Mouse (Mus musculus): ENCODE measurements around the gene Tmem240.
"Not testable (repeated sequence)": the region's sequence is repeated elsewhere in the genome, so short reads cannot be mapped to it uniquely, and the experiment has no call there.

Tmem240 gene

GRCm38 (mm10) chr4:155734951-155735702 is 527 bp downstream of the Tmem240 start:
- DNase-seq (ENCODE audit: low read depth, low spot score), result no peak

- no peak for DNase-seq (ENCODE audit: low read depth, low spot score)
These were observed 1.2 kb downstream of the Tmem240 start for GRCm38 (mm10) chr4:155735788-155736187.

- no peak for DNase-seq (ENCODE audit: low read depth, low spot score)
These were observed 1.8 kb downstream of the Tmem240 start for GRCm38 (mm10) chr4:155736421-155736820.

GRCm38 (mm10) chr4:155738262-155738661 is 3.7 kb downstream of the Tmem240 start:
- DNase-seq (ENCODE audit: low read depth, low spot score), result peak; percentile 76

- no peak for DNase-seq (ENCODE audit: low read depth, low spot score)
These were observed 4.6 kb downstream of the Tmem240 start for GRCm38 (mm10) chr4:155739152-155739551.

GRCm38 (mm10) chr4:155739741-155740636 is 5.4 kb downstream of the Tmem240 start:
- DNase-seq (ENCODE audit: low read depth, low spot score), result no peak

GRCm38 (mm10) chr4:155740681-155741080 is 6.1 kb downstream of the Tmem240 start:
- DNase-seq (ENCODE audit: low read depth, low spot score), result not testable (repeated sequence)

GRCm38 (mm10) chr4:155742684-155743083 is 8.1 kb downstream of the Tmem240 start:
- no peak for DNase-seq (ENCODE audit: low read depth, low spot score)

GRCm38 (mm10) chr4:155744474-155744873 is 9.9 kb downstream of the Tmem240 start:
- no peak for DNase-seq (ENCODE audit: low read depth, low spot score)

GRCm38 (mm10) chr4:155745136-155745535 is 10.5 kb downstream of the Tmem240 start:
- DNase-seq (ENCODE audit: low read depth, low spot score), result no peak

- DNase-seq (ENCODE audit: low read depth, low spot score), result peak; percentile 50
These were observed 11.5 kb downstream of the Tmem240 start for GRCm38 (mm10) chr4:155746036-155746548.

- DNase-seq (ENCODE audit: low read depth, low spot score), result no peak
These were observed 12.2 kb downstream of the Tmem240 start for GRCm38 (mm10) chr4:155746575-155747490.

GRCm38 (mm10) chr4:155757011-155757410 is 22.4 kb downstream of the Tmem240 start:
- no peak for DNase-seq (ENCODE audit: low read depth, low spot score)

GRCm38 (mm10) chr4:155759862-155760612 is 25.4 kb downstream of the Tmem240 start:
- no peak for DNase-seq (ENCODE audit: low read depth, low spot score)

GRCm38 (mm10) chr4:155760613-155761355 is 26.2 kb downstream of the Tmem240 start, which contains the start of gene Atad3a:
Gene Atad3a, minus strand, starts transcription at chr4:155761093.
- DNase-seq (ENCODE audit: low read depth, low spot score), result peak; percentile 96

GRCm38 (mm10) chr4:155761356-155762099 is 26.9 kb downstream of the Tmem240 start:
- no peak for DNase-seq (ENCODE audit: low read depth, low spot score)

GRCm38 (mm10) chr4:155762357-155762756 is 27.8 kb downstream of the Tmem240 start:
- DNase-seq (ENCODE audit: low read depth, low spot score), result no peak

GRCm38 (mm10) chr4:155769496-155769879 is 34.9 kb downstream of the Tmem240 start:
- DNase-seq (ENCODE audit: low read depth, low spot score), result no peak

GRCm38 (mm10) chr4:155769880-155770512 is 35.4 kb downstream of the Tmem240 start:
- DNase-seq (ENCODE audit: low read depth, low spot score), result no peak

Data from telencephalon, adult 2 months (tissue).